Mouse (Mus musculus): ENCODE data around the gene Hnrnpab. TPM values are rescaled to one million over a fixed set of nuclear protein-coding genes. Genes with fewer than 3 reads are reported as not detected.
A peak's percentile ranks its signal among the peaks of the same experiment; 100 is the strongest.

The Hnrnpab gene
- polyA plus RNA-seq, 1 experiment from 2014 or later: 282 TPM

DNA sequence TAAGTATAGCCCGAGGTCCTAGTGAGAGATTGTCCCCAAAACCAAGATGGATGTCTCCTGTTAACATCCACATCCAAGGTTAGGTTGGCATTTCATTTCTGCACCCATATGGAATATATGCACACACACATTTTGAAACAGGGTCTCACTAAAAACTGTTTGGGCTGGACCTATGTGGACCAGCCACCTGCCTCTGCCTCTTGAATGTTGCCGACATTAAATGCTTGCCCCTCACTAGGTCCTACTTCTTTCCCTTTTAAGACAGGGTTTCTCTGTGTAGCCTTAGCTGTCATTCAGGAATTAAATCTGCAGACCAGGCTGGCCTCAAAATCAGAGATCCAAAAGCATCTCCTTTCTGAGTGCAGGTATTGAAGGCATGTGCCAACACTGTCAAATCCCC lies 9.1 kb downstream of the Hnrnpab start:
- WGBS: 62% methylated on average over 2 of the region's 2 CpGs

DNA sequence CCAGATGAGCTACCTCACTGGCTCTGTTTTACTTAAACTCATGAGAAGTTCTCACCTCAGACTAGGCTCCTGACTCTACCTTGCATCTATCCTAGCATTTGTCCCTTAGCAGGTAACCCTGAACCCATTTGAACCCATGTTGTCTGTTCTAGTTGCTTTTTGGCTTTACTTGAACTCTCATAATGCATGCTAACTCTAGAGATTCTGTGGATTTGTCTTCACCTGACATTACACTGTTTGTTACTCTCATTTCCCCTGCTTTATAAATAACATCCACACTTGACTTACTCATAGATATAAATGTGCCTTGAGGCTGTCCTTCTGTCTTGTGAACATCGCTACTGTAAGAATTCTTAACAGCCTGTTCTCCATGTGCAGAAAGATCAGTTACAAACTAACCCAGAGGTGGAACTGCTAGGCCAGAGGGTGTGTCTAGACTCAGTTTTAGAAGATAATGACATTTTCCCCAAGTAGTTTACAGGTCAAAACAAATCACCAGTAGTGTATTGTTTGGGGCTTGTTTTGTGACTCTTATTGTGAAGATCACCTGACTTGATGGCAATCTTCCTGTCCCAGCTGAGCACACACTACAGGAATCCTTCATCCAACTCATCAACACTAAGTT lies 11.1 kb downstream of the Hnrnpab start:
- no peak overlapping the region for H3K4me2 ChIP-seq
- H3K27me3 ChIP-seq (replicated peaks): no peaks in the 10 kb centered on the region
- peaks cover 11% of the 10 kb centered on the region for H3K4me1 ChIP-seq
- ATAC-seq (ENCODE audit: extremely low read depth, insufficient number of reproducible peaks, low FRiP score, low TSS enrichment): no peak
- WGBS: 100% methylated on average over 1 of the region's 1 CpGs
- H3K27ac ChIP-seq (replicated peaks): no peak overlapping the region
- peaks cover 100% of the 10 kb centered on the region for H3K36me3 ChIP-seq
- no peaks in the 10 kb centered on the region for H3K9me3 ChIP-seq
- H3K9ac ChIP-seq: no peak overlapping the region
- H3K4me3 ChIP-seq: no peak overlapping the region

More for the DNA sequence above, 9.1 kb downstream of the Hnrnpab start:
- Histone ChIP-seq H3K27ac (replicated peaks) (no peak overlapping the region), H3K9me3 (no peaks in the 10 kb centered on the region), H3K27me3 (replicated peaks) (no peaks in the 10 kb centered on the region), H3K4me2 (no peak overlapping the region), H3K9ac (no peak overlapping the region), H3K4me3 (no peak overlapping the region), H3K36me3 (peaks cover 100% of the 10 kb centered on the region), H3K4me1 (peaks cover 9% of the 10 kb centered on the region)
- ATAC-seq (ENCODE audit: extremely low read depth, insufficient number of reproducible peaks, low FRiP score, low TSS enrichment): no peak

DNA sequence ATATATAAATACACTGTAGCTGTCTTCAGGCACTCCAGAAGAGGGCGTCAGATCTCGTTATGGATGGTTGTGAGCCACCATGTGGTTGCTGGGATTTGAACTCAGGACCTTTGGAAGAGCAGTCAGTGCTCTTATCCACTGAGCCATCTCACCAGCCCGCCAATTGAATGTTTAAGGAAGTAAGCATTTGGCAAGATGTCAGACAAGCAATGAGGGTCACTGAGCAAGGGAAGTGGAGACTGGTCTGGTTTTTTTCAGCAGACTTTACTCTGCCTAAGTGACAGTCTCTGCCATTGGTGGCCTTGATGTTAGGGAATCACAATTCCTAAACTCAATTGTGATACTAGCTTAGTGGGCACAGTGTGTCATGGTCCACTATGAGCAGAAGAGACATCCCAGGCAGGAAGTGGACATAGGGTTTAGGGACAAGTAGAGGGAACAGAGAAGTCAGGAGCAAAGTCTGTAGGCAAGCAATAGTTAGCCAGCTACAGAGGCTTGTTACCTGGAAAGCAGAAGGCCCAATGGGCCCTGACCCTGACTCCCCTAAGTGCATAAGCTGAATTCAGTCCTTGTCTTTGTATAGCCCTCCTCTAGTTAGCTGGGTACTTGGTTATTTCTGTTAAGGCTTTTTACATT lies 11.8 kb downstream of the Hnrnpab start:
- no peak overlapping the region for H3K9ac ChIP-seq
- no peak overlapping the region for H3K4me2 ChIP-seq
- H3K27ac ChIP-seq (replicated peaks): no peak overlapping the region
- H3K27me3 ChIP-seq (replicated peaks): no peaks in the 10 kb centered on the region
- peaks cover 11% of the 10 kb centered on the region for H3K4me1 ChIP-seq
- 68% methylated on average over 3 of the region's 3 CpGs for whole genome bisulfite sequencing
- peaks cover 99% of the 10 kb centered on the region for H3K36me3 ChIP-seq
- H3K9me3 ChIP-seq: no peaks in the 10 kb centered on the region
- no peak overlapping the region for H3K4me3 ChIP-seq
- no peak for ATAC-seq (ENCODE audit: extremely low read depth, insufficient number of reproducible peaks, low FRiP score, low TSS enrichment)

DNA sequence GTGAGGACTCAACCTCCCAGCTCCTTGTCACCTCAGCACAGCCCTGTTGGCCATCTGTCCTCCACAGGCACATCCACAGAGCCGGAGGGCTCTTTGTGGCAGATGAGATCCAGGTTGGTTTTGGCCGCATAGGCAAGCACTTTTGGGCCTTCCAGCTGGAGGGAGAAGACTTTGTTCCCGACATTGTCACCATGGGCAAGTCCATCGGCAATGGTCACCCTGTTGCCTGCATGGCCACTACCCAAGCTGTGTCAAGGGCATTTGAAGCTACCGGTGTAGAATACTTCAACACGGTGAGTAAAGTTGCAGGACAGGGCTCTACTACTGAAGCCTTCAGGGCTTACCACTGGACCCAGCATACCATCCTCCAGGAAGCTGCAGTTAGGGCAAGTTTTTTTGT lies 12.8 kb downstream of the Hnrnpab start:
- 93% methylated on average over 6 of the region's 6 CpGs for WGBS
- no peak overlapping the region for H3K27ac ChIP-seq (replicated peaks)
- H3K36me3 ChIP-seq: peaks cover 99% of the 10 kb centered on the region
- peaks cover 11% of the 10 kb centered on the region for H3K4me1 ChIP-seq
- no peak for ATAC-seq (ENCODE audit: extremely low read depth, insufficient number of reproducible peaks, low FRiP score, low TSS enrichment)
- no peak overlapping the region for H3K4me3 ChIP-seq
- H3K4me2 ChIP-seq: no peak overlapping the region
- no peak overlapping the region for H3K9ac ChIP-seq
- no peaks in the 10 kb centered on the region for H3K27me3 ChIP-seq (replicated peaks)
- H3K9me3 ChIP-seq: no peaks in the 10 kb centered on the region

DNA sequence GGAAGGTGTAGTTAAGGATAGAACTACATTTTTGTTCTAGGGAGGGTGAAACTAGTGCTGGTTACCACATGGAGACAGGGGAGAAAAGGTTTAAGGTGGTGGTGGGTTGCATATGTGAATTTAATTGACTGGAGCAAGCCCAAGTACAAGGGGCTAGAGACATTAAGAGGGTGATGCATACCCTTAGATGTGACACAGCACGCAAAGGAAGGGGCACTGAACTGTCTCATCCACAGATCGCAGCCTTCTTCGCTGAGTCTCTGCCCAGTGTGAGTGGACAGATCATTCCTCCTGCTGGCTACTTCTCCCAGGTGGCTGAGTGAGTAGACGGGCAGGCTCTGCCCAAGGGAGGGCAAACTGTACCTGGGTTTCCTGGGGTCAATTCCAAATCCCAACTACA lies 13.3 kb downstream of the Hnrnpab start:
- H3K27me3 ChIP-seq (replicated peaks): no peaks in the 10 kb centered on the region
- ATAC-seq (ENCODE audit: extremely low read depth, insufficient number of reproducible peaks, low FRiP score, low TSS enrichment): no peak
- 95% methylated on average over 4 of the region's 4 CpGs for WGBS

DNA sequence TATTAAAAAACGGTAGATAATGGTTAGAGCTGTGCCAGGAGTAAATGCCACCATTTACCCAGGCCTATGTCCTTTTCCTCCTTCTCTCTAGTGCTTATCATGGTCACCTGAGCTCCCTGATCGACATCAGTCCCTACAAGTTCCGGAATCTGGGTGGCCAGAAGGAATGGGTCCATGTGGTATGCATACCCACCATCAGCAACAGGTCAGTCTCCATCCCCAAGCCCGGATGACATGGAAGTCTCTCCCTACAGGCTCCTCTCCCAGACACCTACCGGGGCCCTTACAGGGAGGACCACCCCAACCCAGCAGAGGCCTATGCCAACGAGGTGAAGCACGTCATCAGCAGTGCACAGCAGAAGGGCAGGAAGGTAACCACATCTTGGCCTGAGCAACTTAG lies 14.7 kb downstream of the Hnrnpab start:
- Histone ChIP-seq H3K4me2 (no peak overlapping the region), H3K27me3 (replicated peaks) (no peaks in the 10 kb centered on the region), H3K9me3 (no peaks in the 10 kb centered on the region), H3K36me3 (peaks cover 99% of the 10 kb centered on the region), H3K4me1 (peaks cover 13% of the 10 kb centered on the region), H3K27ac (replicated peaks) (no peak overlapping the region), H3K4me3 (no peak overlapping the region), H3K9ac (no peak overlapping the region)
- WGBS: 85% methylated on average over 7 of the region's 7 CpGs
- ATAC-seq (ENCODE audit: extremely low read depth, insufficient number of reproducible peaks, low FRiP score, low TSS enrichment): no peak

More for the DNA sequence above, 13.3 kb downstream of the Hnrnpab start:
- Histone ChIP-seq H3K36me3 (peaks cover 99% of the 10 kb centered on the region), H3K27ac (replicated peaks) (no peak overlapping the region), H3K9me3 (no peaks in the 10 kb centered on the region), H3K4me2 (no peak overlapping the region), H3K9ac (no peak overlapping the region), H3K4me1 (peaks cover 11% of the 10 kb centered on the region), H3K4me3 (no peak overlapping the region)

DNA sequence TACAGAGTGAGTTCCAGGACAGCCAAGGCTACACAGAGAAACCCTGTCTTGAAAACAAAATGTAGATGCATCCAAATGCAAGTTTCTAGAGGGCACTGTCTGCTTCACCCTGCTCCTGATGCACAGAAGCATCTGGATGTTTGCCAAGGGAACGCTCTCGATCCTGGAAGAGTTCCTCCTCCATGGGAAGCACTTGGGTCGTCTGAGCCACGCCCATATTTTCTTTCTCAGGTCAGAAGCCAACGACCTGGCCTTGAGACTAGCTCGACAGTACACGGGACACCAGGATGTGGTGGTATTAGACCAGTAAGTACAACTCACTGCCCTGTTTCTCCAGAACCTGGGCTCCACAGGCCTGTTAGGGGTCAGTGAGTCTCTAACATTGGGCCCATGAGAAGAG lies 15.5 kb downstream of the Hnrnpab start:
- Histone ChIP-seq H3K27me3 (replicated peaks) (no peaks in the 10 kb centered on the region), H3K27ac (replicated peaks) (0 out of 2 replicates have a peak overlapping the region, but pooled peaks have one; percentile 17), H3K4me2 (no peak overlapping the region), H3K9me3 (no peaks in the 10 kb centered on the region), H3K4me1 (peaks cover 18% of the 10 kb centered on the region), H3K9ac (no peak overlapping the region), H3K36me3 (peaks cover 99% of the 10 kb centered on the region), H3K4me3 (no peak overlapping the region)
- 62% methylated on average over 7 of the region's 7 CpGs for WGBS
- ATAC-seq (ENCODE audit: extremely low read depth, insufficient number of reproducible peaks, low FRiP score, low TSS enrichment): no peak

DNA sequence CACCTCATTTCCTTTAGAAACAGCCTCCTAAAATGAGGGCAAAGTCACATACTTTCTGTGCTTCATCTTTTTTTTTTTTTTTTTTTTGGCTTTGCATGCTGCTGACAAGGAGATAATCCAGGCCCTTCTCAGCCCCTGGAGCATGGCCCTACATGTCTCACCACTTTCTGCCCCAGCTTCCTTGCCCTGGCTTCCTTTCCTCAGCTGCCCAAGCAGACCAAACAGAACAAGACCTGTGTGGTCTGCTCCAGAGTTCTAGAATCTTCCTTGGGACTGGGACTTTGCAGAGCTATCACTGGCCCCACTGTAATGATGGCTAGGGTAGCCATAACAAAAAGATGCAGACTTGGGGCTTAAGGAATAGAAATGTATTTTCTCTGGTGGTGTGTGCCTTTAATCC lies 16.6 kb downstream of the Hnrnpab start:
- ATAC-seq (ENCODE audit: extremely low read depth, insufficient number of reproducible peaks, low FRiP score, low TSS enrichment): no peak
- Histone ChIP-seq H3K9me3 (no peaks in the 10 kb centered on the region), H3K4me1 (peaks cover 30% of the 10 kb centered on the region), H3K4me3 (no peak overlapping the region), H3K27me3 (replicated peaks) (no peaks in the 10 kb centered on the region), H3K36me3 (peaks cover 92% of the 10 kb centered on the region), H3K9ac (no peak overlapping the region), H3K4me2 (no peak overlapping the region), H3K27ac (replicated peaks) (no peak overlapping the region)

DNA sequence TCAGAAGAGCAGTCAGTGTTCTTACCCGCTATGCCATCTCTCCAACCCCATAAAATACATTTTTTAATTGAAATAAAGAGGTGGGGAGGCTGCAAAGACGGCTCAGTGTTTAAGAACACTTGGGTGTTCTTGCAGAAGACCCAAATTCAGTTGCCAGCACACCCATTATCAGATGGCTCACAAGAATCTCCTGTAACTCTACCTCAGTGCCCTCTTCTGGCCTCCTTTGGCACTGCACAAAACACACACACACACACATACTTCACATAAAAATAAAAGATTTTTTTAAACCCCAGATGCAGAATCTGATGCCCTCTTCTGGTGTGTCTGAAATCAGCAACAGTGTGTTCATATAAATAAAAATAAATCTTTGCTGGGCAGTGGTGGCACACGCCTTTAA lies 17.8 kb downstream of the Hnrnpab start:
- H3K4me2 ChIP-seq: no peak overlapping the region
- no peak overlapping the region for H3K9ac ChIP-seq
- H3K36me3 ChIP-seq: peaks cover 81% of the 10 kb centered on the region
- H3K4me3 ChIP-seq: no peak overlapping the region
- H3K27ac ChIP-seq (replicated peaks): no peak overlapping the region
- H3K27me3 ChIP-seq (replicated peaks): no peaks in the 10 kb centered on the region
- no peak for ATAC-seq (ENCODE audit: extremely low read depth, insufficient number of reproducible peaks, low FRiP score, low TSS enrichment)
- WGBS: 95% methylated on average over 3 of the region's 3 CpGs
- no peaks in the 10 kb centered on the region for H3K9me3 ChIP-seq
- peaks cover 33% of the 10 kb centered on the region for H3K4me1 ChIP-seq

DNA sequence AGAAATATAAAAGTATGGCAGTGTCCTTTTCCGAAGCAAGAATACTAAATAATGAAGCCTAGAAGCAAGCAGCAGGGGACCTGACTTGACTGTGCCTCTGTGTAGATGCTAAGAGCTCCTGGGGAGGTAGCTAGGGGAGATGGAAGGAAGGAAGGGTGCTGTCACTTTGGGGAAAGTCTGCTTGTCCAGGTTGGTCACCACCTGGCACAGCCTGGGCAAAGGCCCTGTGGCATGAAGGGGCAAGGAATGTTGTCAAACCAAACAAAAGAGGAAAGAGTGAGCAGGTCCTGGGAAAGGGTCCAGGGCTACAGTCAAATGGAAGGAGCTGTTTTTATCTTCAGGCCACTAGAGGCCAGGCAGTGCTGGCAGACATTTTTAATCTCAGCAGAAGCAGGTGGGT lies 19.6 kb downstream of the Hnrnpab start:
- peaks cover 63% of the 10 kb centered on the region for H3K36me3 ChIP-seq
- H3K27ac ChIP-seq (replicated peaks): no peak overlapping the region
- no peaks in the 10 kb centered on the region for H3K9me3 ChIP-seq
- no peak for ATAC-seq (ENCODE audit: extremely low read depth, insufficient number of reproducible peaks, low FRiP score, low TSS enrichment)
- H3K4me2 ChIP-seq: no peak overlapping the region
- H3K4me3 ChIP-seq: no peak overlapping the region
- no peak overlapping the region; the same call in 1 of the 2 replicates for H3K9ac ChIP-seq
- WGBS: 88% methylated on average over 1 of the region's 1 CpGs
- no peaks in the 10 kb centered on the region for H3K27me3 ChIP-seq (replicated peaks)
- peaks cover 44% of the 10 kb centered on the region for H3K4me1 ChIP-seq

DNA sequence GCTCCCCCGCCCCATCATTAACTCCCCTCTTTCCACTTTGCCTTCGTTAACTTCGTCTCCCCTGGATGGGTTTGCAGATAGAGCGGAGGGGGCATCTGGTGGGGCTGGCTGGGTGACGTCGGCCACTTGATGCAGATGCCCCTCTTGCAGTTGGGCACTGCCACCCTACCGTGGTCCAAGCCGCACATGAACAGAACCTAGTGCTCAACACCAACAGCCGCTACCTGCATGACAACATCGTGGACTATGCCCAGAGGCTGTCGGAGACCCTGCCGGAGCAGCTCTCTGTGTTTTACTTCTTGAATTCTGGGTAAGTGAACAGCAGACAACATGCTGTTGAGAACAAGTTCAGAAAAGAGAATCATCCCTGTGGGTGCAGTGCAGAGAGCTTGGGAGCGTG lies 20.2 kb downstream of the Hnrnpab start:
- no peaks in the 10 kb centered on the region for H3K27me3 ChIP-seq (replicated peaks)
- H3K9me3 ChIP-seq: no peaks in the 10 kb centered on the region
- WGBS: 89% methylated on average over 13 of the region's 13 CpGs
- H3K4me1 ChIP-seq: peaks cover 41% of the 10 kb centered on the region
- H3K4me2 ChIP-seq: no peak overlapping the region
- H3K36me3 ChIP-seq: peaks cover 57% of the 10 kb centered on the region
- H3K4me3 ChIP-seq: no peak overlapping the region
- H3K9ac ChIP-seq: peak overlapping the region; percentile 93
- ATAC-seq (ENCODE audit: extremely low read depth, insufficient number of reproducible peaks, low FRiP score, low TSS enrichment): no peak
- no peak overlapping the region for H3K27ac ChIP-seq (replicated peaks)
